Mouse (Mus musculus) ES-E14 (cell line): ENCODE measurements around the gene Slc22a7.

Source experiments
- HCFC1 ChIP-seq: IDR thresholded peaks from 2 replicates; pipeline ENCODE4 v1.6.1; 2012; ENCODE audit warnings: low read length, inconsistent platforms, borderline replicate concordance; ENCODE audit not compliant: insufficient read depth
- MAFK ChIP-seq: IDR thresholded peaks from 2 replicates; pipeline ENCODE4 v1.6.1; 2014; ENCODE audit warnings: mild to moderate bottlenecking, low read depth, low read length, inconsistent platforms; ENCODE audit not compliant: insufficient read depth
- ZNF384 ChIP-seq: IDR thresholded peaks from 2 replicates; pipeline ENCODE4 v1.6.1; 2012; ENCODE audit warnings: low read depth, low read length, inconsistent platforms

DNA sequence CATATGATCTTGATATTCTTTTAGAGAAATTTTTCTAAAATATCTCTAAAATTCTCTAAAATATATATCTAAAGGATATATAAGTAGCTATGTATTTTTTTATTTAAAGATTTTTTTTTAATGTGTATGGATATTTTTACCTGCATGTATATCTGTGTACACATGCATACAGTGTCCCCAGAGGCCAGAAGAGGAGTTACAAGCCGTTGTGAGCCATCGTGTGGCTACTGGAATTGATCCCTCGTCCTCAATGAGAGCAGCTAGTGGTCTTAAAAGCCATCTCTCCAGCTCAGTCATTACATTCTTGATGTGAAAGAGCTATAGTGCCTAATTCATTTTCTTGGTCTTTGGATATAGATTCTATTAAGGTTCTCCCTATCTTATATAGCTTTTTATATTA is 29.8 kb downstream of the Slc22a7 start:
- TF ChIP-seq MAFK, result no peak
- TF ChIP-seq HCFC1, result no peak
- no peak for TF ChIP-seq ZNF384
